Mouse (Mus musculus) liver, adult 2 months (tissue): ENCODE data around the gene Cenpa.

Source experiments
- CTCF ChIP-seq: fragments of 200-500 bp; IDR thresholded peaks from 2 replicates; pipeline ENCODE4 v1.5.1; 2011; ENCODE audit warnings: low read depth, low read length, control low read depth
- POLR2A ChIP-seq: fragments of 200-500 bp; IDR thresholded peaks from 2 replicates; pipeline ENCODE4 v1.6.1; 2011; ENCODE audit warnings: low read length, control low read depth; ENCODE audit not compliant: insufficient read depth; ENCODE audit errors: extremely low read depth

- TF ChIP-seq CTCF = no peak
- no peak for TF ChIP-seq POLR2A
These were observed 2.3 kb downstream of the Cenpa start for GRCm38 (mm10) chr5:30668637-30669495.
